Mouse (Mus musculus) cortical plate, adult 2 months (tissue): ENCODE measurements at regions not wholly inside any gene's neighbourhood (a gene's known extent, or its start where the extent isn't known, plus 50 kb on each side); places are given as distances from the start of the nearest gene placed in this dataset.

Experiments used
- H3K27ac ChIP-seq: fragments of 200-500 bp; 2 replicates; pipeline ENCODE4 v1.5.1; 2012; ENCODE audit warnings: low read length, control low read depth, inconsistent platforms; ENCODE audit not compliant: insufficient read depth
- H3K4me1 ChIP-seq: fragments of 200-500 bp; 2 replicates; pipeline ENCODE4 v1.6.1; 2011; ENCODE audit warnings: low read length; ENCODE audit not compliant: control insufficient read depth, insufficient read depth
- H3K4me3 ChIP-seq: fragments of 200-500 bp; 2 replicates; pipeline ENCODE4 v1.5.1; 2011; ENCODE audit warnings: mild to moderate bottlenecking, low read length, control low read depth; ENCODE audit not compliant: insufficient read depth
- CTCF ChIP-seq: fragments of 200-500 bp; IDR thresholded peaks from 2 replicates; pipeline ENCODE4 v1.5.1; 2011; ENCODE audit warnings: mild to moderate bottlenecking, control low read depth, low read length; ENCODE audit not compliant: insufficient read depth; ENCODE audit errors: extremely low read depth
- POLR2A ChIP-seq: fragments of 200-500 bp; IDR thresholded peaks from 2 replicates; pipeline ENCODE4 v1.6.1; 2011; ENCODE audit warnings: mild to moderate bottlenecking, low read length, control low read depth; ENCODE audit not compliant: insufficient read depth; ENCODE audit errors: extremely low read depth

DNA sequence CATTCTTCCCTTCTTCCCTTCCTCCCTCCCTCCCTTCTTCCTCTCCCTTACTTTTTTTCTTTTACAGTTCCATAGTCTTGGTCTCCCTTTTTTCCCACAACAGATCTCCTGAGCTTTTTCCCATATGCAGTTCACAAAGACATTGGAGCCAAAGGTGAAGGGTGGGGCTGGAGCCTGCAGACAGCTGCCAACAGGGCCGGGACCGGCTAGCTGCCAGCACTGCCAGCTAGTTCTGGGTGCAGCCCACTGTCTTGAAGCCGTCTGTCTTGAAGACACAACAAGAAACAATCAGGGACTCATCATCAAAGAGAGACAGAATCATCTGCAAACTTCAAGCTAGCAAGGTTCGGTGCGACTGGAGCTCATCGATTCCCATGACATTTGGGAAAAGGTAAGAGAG lies 588.9 kb upstream of the Pitx2 start:
- H3K4me3 ChIP-seq = no peak overlapping the region
- H3K4me1 ChIP-seq = no peaks in the 10 kb centered on the region
- H3K27ac ChIP-seq = no peak overlapping the region
- TF ChIP-seq CTCF (no peak), POLR2A (no peak)

DNA sequence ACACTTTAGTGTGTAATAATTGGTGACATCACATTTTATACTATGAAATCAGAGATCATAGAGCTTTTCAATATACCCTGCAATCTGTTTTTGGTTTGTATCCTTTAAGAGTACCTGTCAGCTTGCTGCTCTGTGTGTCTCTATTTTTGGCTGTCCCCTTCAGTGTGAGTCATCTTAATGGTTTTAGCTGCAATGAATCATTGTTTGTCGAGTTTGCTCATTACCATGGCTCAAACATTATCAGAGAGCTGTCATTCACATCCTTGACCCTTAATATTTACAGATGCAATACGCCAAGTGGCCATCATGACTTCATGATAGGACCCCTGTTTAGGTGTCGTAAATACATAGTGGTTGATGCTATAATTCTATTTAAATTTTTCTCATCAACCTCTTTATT lies 591.0 kb upstream of the Pitx2 start:
- H3K4me1 ChIP-seq = no peaks in the 10 kb centered on the region
- no peak overlapping the region for H3K4me3 ChIP-seq
- H3K27ac ChIP-seq = no peak overlapping the region
- no peak for TF ChIP-seq CTCF
- no peak for TF ChIP-seq POLR2A

DNA sequence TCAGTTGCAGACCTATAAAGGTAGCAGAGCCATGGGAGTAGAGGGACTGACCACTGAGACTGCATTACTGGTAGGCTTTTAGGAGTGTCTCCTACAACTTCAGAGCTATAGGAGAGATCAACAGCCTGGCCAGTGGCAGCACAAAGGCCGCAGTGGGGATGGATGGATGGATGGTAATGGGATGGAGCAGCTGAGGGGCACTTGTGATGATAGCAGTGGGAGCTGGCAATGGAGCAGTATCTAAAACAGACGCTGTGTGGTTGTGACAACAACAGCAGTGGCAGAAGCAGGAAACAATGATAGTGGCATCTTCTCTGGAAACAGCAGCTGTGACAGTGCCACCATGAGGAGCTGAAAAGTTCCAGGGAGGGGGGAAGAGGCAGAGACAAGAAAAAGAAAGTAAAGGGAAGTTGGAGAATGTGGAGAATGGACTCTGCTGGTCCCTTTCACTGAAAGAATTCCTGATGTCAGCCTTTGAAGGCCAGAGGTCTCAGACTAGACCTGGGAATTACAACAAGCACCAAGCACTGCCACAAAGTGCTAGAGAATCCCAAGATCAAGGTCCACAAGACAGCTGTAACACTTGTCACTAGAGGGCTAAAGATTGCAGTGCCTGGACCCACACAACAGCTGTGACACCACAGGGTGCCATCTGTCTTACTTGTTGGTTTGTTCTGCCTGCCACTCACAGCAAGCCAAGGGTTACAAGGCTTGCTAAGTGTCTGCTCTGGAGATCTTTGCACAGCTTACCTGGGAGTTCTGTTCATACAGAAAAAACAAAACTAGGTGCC lies 624.1 kb upstream of the Pitx2 start:
- H3K4me1 ChIP-seq = no peaks in the 10 kb centered on the region
- TF ChIP-seq POLR2A (no peak), CTCF (no peak)
- H3K27ac ChIP-seq = no peak overlapping the region
- no peak overlapping the region for H3K4me3 ChIP-seq

DNA sequence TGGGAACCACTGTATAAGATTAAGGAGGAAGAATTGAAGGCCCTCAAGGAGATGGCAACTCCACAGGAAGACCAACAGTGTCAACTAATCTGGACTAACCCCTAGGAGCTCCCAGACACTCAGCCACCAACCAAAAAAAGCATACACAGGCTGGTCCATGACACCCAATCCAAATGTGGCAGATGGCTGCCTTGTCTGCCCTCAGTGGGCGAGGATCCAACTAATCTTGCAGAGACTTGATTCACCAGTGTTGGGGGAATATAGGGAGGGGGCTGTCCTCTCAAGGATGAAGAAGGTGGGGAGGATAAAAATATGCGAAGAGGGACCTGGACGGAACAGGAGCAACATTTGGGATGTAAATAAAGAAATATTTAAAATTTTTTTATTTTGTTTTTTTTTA lies 629.1 kb upstream of the Pitx2 start:
- Histone ChIP-seq H3K4me3 (no peak overlapping the region), H3K4me1 (no peaks in the 10 kb centered on the region), H3K27ac (no peak overlapping the region)
- TF ChIP-seq POLR2A (no peak), CTCF (no peak)

DNA sequence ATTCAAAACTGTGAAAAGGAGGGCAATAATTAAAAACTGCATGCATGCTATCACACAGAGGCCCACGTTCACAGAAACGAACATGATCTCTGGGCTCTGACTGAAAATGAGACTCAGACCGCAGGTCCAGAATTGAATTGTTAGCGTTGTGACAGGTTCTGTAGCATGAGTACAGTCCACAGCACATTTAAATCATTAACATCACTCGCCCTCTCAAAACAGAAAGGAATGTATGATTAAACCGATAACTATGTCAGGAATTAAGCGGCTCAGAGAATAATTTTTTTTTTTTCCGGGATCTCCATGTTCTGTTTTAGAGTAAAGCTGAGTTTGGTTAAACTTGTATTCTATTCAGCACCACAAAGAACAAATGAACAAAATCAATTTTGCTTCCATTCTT lies 634.3 kb upstream of the Pitx2 start:
- TF ChIP-seq CTCF (no peak), POLR2A (no peak)
- H3K27ac ChIP-seq = no peak overlapping the region
- no peak overlapping the region for H3K4me3 ChIP-seq
- H3K4me1 ChIP-seq = no peaks in the 10 kb centered on the region

DNA sequence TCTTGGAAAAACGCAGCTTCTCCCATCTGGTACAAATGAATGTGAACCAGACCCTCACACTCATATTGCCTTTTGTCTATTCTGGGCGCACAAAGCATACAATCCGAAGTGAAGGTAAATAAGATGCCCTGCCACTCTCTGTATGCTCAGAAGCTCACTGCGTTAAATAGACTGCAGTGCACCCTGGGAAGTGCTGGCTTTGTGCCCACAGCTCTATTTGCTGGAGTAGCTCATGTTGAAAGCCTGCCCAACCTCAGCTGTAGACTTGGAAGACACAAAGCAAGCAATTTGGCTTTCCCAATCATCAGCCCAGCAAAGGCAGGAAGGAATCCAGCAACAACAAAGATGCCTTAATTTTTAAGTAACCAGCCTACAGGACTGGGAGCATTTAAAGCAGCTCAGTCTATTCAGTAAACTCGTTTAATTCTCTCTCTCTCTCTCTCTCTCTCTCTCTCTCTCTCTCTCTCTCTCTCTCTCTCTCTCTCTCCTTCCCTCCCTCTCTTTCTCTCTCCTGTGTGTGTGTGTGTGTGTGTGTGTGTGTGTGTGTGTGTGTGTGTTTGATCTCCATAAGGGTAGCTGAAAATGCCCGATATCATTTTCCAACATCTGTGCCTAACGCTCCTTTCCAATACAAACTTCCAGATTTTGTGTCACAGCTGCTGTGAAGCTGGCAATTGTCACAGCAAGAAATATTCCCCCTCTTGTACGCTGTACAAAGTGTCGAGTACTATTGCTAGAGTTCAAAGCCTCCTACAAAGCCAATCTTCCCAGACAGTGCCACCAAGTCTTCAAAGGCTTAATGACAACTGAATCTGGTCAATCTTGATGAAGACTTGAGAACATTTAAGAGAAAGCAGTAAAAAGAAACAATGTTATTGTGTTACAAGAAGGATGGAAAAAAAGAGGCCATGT lies 650.5 kb upstream of the Fam241a start:
- Histone ChIP-seq H3K4me3 (no peak overlapping the region), H3K4me1 (no peaks in the 10 kb centered on the region), H3K27ac (no peak overlapping the region)
- no peak for TF ChIP-seq POLR2A
- no peak for TF ChIP-seq CTCF

DNA sequence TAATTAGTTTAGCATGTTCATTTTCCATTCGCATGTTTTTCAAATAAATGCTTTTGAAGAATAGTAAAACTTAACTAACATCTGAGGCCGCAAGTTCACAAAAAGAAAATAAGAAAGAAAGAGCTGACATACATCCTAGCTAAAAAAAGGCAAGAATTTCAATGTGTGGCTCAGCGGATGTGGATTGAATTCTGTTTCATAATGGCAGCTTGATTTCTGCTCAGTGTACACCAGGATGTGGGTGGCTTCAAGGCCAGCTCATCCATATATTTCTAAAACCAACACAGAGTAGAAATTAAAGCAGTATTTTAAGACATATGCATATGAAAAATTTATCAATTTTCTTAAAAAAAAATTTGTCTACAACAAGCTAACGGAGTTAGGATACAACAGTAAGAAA lies 629.3 kb upstream of the Fam241a start:
- no peak for TF ChIP-seq POLR2A
- TF ChIP-seq CTCF = no peak
- Histone ChIP-seq H3K4me1 (no peaks in the 10 kb centered on the region; the same call in 1 of the 2 replicates), H3K4me3 (no peak overlapping the region), H3K27ac (no peak overlapping the region)

DNA sequence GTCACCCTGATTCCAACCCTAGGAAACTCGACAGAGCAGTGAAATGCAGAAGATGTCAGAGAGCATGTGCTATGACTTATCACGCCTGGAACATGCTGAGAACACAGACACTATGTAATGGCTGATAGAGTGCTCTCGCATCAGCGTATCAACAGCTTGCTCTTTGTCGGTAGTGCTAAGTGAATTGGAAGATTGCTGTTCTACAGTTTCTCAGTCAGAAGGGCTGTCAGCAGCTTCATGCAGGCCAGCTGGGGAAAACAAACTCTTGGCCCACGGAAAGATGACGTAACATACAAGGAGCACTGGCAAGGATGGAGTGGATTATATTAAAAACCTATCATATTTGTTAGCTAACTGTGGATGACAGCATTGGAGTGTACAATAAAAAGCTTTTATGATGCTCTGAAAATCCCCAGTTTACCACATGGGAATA lies 624.6 kb upstream of the Fam241a start:
- peak overlapping the region; percentile 1 for H3K4me3 ChIP-seq
- H3K27ac ChIP-seq = no peak overlapping the region
- H3K4me1 ChIP-seq = peaks cover 5% of the 10 kb centered on the region
- TF ChIP-seq CTCF = no peak
- TF ChIP-seq POLR2A = no peak

DNA sequence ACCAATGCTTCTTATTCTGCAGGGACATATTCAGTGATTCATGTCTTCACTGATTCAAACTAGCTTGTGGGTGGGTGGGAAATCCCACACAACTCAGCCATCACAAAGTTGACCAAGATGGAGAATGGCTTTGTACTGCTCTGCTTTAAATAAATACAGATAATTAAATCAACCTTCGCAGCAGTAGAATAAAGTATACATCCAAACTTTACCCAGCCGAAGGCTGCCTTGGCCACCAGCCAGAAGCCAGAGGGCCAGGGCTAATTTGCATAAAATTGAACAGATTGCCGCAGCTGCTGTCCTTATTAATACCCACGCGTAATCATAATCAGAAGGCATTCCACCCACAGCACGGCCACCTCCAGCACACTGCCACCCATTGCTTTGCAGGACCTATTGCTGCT lies 623.8 kb upstream of the Fam241a start:
- no peak overlapping the region for H3K27ac ChIP-seq

DNA sequence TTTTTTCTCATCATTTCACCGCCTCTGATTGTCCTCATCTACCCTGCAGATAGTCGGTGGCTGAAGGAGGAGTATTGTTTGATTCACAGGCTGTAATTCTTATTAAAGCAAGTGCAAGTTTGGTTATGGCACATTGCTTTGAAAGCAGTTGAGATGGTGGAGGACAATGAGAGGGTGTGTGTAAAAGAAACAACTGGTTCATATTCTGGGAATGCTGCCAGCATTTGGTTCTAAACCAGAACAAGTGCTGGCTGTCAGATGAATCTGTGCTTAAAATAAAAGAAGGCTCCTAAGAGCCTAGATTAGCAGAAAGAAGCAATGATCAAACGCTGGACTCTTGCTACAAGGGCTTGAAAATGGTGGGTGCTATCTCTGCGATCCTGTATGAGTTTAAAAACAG lies 622.7 kb upstream of the Fam241a start:
- TF ChIP-seq CTCF = no peak
- TF ChIP-seq POLR2A = no peak
- Histone ChIP-seq H3K27ac (no peak overlapping the region), H3K4me1 (peaks cover 5% of the 10 kb centered on the region), H3K4me3 (no peak overlapping the region)

More for the DNA sequence above, 623.8 kb upstream of the Fam241a start:
- H3K4me1 ChIP-seq = peaks cover 5% of the 10 kb centered on the region
- peak overlapping the region; percentile 1; the same call in 1 of the 2 replicates for H3K4me3 ChIP-seq
- TF ChIP-seq CTCF = no peak
- TF ChIP-seq POLR2A = no peak
